Mouse (Mus musculus) retina, postnatal 1 day (tissue): ENCODE measurements at regions not wholly inside any gene's neighbourhood (a gene's known extent, or its start where the extent isn't known, plus 50 kb on each side); places are given as distances from the start of the nearest gene placed in this dataset.
"Not testable (repeated sequence)": the region's sequence is repeated elsewhere in the genome, so short reads cannot be mapped to it uniquely, and the experiment has no call there.

Experiments
- DNase-seq: peaks from one replicate; pipeline ENCODE4 v3.0.0-alpha.2; 2012

DNA sequence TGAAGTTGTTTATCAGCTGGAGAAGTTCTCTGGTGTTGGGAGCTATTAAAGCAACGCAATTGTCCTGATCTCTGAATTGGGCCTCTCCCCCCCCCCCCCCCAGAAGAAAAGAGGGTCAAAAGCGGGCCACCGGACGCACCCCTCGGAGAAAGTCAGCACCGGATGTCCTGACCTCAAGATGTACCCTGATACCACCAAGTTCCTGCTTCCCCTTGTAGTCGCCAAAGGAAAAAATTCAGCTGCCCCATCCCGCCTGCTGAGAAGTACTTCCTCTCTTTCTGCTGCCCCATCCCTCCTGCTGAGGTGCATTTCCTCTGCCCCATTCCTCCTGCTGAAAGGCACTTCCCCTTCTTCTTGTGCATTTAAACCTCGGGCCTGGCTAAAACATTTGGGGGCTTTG, 1191.1 kb upstream of the 1700008P02Rik start:
- DNase-seq: not testable (repeated sequence)

DNA sequence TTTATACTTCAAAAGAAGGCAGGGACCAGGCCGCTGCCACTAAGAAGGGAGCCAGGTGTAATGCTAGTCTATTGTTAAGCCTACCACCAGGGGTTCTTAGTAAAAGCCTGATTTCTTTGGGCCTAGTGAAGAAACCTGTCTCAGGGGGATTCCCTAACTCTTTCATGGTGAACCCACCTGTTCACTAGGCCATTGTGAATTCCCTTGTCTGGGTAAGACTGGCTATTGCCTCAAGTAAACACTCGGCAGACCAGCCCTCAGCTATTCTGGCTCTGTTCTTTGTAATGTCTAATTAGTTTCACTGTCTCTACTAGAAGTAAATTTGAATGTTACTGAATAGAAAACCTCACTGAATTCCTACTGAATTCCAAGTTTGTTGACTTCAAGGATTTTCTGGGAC, 1184.9 kb upstream of the 1700008P02Rik start:
- DNase-seq: not testable (repeated sequence)

DNA sequence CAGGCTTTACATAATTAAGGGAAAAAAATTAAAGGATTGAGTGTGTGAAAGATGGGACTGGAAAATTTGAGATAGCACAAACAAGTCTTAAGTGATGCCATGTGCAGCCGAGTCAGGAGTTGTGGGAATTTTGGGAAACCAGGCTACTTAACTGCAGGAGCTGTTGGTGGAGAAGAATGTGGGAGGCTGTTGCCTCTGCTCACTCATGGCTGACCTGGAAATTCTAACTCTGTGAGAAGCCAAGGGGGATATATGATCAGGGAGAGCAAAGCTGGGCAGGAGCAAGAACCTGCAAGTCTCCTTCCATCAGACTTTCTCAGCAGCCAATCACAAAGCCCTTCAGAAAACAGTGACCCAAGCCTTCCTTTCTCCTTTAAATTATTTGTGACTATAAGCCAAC, 1184.0 kb upstream of the 1700008P02Rik start:
- DNase-seq: no peak

DNA sequence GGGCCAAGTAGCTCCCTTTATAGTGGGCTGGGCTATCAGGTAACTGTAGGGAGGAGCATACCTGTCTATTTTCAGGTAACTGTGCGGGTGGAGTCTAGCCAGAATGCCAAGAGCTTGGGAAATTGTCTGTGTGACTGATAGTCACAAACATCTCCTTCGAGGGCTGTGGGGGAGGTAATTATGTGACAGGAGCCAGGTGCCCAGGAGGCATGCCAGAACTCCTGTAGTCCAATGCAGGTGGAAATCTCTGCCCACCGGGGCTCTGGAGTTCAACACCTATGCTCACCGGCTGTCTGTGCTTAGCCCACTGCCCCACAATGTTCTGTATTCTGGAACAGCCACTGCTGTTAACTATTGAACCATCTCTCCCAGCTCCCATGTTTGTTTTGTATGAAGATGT, 1179.2 kb upstream of the 1700008P02Rik start:
- DNase-seq: no peak

DNA sequence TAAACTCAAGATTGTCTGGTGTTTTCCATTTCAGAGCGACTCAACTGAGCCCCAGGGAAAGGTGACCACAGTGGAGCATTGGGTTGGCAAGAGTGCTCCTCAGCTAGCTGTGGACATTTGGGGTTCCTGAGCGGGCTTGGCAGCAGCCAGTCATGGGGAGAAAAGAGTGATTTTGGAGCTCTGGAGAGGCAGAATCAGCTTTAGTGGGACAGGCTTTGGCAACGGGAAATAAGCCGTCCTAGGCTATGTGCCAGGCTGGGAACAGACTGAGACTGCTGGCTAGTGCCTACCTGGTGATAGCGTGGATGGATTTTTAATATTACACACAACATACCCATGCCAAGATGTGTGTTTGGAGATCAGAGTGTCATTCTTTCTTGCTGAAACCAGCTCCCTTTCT, 1167.4 kb upstream of the 1700008P02Rik start:
- DNase-seq: no peak

DNA sequence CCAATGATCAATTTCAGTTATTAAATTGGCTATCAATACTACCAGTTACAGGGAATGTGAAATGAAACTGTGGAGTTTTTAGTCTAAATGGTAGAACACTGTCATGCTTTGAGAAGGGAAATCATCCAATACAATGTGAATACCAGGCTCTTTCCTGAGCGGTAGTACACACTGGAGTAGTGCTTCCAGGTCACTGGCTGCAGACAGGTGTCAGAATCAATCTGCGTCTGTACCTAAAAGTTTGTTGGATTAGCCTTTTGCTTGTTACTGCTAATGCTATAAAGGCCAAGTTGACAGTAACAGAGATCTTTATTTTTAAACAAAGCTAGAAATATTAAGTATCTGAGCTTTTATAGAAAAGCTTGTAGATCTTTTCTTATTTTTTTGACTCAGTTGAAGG, 1164.9 kb upstream of the 1700008P02Rik start:
- DNase-seq: peak; percentile 61

DNA sequence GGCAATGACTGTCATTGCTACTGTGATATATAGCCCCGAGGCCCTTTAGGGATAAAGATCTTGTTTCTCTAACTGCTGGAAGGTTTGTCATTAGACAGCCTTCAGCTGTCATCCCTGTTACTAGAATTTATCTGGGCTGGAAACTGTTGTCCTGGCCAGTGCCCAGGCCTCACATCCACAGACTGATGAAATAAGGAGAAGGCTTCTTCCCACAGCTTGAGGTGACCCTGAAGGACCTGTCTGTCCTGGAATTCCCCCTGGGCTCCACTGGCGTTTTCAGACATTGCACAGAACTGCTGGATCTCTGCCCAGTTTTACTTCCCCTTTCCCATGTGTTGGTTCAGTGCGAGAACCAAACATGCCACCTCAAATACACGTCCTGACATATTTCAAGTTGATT, 1135.2 kb upstream of the 1700008P02Rik start:
- no peak for DNase-seq

DNA sequence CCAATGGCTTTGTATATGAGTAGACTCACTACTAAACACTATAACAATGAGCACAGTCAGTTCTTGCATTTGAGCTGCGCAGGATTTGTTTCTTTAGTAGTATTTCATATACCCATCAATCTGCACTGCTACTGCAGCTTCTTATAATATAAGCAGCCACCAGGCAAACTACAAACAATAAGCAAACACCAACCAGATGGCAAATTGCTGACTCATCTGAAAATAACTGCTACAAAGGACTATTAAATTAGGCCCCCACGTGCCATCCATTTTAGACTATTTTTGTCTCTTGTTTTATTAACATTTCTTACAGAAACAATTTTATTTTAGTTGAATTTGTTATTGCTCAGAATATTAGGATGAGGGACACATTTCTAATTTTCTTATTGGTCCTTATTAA, 1093.5 kb upstream of the 1700008P02Rik start:
- no peak for DNase-seq

DNA sequence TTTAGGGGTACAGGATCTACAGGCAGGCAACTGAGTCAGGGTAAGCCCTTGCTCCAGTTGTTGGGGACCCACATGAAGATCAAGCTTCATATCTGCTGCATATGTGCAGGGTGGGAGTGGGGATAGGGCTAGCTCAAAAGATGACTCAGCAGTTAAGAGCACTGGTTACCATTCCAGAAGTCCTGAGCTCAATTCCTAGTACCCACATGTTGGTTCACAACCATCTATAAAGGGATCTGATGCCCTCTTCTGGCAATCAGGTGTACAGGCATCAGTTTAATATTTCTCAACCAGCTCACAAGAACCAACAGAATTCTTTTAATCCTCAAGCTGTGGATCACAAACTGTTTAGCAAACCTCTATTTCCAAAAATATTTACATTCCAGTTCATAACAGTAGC, 1092.9 kb upstream of the 1700008P02Rik start:
- DNase-seq: no peak

DNA sequence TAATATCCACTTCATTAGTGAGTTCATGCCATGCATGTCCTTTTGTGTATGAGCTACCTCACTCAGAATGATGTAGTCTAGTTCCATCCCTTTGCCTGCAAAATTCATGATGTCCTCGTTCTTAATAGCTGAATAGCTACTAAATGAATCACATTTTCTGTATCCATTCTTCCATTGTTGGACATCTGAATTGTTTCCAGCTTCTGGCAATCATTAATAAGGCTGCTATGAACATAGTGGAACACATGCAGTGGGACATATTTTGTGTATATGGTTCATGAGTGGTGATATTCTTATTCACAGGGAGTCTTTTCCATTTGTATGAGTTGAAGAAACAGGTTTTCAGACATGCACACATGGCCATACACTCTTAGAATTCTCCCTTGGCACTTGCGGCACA, 1092.2 kb upstream of the 1700008P02Rik start:
- DNase-seq: no peak

DNA sequence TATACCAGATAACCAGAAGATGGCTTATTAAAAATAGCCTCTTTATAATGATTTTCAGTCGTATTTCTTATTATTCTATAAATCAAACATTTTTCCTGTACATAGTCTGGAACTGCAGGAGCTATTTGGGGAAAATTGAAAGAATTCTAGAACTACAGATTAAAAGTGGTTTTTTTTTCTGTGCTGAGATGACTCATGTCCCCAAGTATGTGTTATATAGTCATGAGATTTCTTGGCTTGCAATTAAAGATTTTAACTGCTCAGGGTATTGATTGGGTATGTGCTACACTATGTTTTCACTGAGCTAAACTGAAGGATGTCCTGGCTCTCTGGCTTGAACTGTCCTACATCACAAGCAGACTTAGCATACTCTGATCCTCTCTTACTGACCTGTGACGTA, 1088.4 kb upstream of the 1700008P02Rik start:
- DNase-seq: no peak

DNA sequence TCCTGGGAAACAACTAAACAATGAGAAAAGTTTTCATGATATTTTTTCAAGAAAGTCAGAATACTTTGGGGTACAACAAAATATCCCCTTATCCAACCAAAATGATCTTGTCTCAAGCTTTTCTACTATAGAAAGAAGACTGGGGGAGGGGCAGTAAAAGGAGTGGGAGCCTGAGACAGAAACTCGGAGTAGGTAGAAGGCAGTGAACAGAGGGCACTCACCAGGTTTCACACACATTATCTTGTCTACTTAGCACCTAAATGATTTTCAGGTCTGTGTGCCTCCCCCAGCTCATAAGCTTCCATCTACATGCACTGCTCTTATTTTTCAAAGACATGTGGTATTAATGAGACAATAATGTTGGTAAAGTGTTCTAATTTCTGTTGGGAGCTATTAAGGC, 1063.3 kb upstream of the 1700008P02Rik start:
- no peak for DNase-seq

DNA sequence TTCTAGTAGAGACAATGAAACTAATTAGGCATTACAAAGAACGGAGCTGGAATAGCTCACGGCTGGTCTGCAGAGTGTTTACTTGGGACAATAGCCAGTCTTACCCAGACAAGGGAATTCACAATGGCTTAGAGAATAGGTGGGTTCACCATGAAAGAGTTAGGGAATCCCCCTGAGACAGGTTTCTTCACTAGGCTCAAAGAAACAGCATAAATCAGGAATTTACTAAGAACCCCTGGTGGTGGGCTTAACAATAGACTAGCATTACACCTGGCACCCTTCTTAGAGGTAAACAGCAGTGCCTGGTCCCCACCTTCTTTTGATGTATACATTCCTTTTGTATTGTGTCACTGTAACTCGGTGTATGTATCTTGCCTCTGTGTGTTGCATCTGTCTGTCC, 1062.6 kb upstream of the 1700008P02Rik start:
- DNase-seq: not testable (repeated sequence)

DNA sequence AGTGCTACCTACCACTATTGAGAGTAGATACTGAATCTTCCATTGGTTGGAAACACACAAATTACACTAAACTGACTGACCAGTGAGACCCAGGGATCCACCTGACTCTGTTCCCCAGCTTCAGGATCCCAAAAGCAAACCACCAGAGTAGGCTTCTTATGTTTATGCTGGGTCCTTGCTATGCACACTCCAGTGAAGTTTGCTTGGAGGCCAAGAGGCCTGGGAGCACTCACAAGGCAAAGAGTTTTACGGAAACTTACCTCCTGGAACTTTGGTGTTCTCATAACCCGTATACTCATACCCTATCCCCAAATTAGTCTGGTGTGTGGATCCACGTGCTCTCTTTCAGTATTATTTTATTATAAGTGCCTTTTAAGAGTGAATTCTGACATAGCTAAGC, 1062.1 kb upstream of the 1700008P02Rik start:
- DNase-seq: no peak

DNA sequence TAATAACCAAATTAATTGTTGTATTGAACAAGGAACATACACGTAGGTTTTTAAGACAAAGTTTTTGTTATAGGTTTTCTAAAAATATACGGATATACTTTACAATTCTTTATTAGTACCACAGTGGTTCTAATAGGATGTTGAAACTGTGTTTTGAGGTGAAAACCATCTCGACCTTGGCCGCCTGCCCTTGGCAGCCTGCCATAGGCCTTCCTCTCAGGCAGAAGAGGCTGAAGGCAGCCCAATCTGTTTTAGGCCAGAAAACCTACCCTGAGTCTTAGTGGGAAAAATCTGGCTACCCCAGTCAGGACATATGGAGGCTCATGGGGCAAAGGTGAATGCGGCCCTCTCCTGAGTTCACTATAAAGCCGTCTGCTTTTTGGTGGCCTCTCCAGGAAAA, 1049.7 kb upstream of the 1700008P02Rik start:
- no peak for DNase-seq

DNA sequence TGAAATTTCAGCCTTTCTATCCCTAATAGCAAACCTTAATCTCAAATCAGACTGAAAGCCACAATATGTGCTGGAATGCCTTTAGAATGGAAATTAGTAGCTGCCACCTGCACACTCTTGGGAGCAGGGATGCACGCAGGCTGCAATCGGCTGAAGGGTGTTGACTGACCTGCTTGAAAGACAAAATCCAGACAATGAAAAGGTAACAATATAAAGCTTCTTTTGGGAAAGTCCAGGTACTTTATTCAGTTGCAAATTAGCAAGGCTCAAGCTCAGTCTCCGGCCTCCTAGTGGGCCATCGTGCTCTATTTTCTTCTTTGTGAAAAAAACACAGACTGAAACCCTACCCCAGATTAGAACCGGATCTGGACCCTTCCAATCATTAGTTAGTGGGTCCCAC, 1047.6 kb upstream of the 1700008P02Rik start:
- DNase-seq: not testable (repeated sequence)

DNA sequence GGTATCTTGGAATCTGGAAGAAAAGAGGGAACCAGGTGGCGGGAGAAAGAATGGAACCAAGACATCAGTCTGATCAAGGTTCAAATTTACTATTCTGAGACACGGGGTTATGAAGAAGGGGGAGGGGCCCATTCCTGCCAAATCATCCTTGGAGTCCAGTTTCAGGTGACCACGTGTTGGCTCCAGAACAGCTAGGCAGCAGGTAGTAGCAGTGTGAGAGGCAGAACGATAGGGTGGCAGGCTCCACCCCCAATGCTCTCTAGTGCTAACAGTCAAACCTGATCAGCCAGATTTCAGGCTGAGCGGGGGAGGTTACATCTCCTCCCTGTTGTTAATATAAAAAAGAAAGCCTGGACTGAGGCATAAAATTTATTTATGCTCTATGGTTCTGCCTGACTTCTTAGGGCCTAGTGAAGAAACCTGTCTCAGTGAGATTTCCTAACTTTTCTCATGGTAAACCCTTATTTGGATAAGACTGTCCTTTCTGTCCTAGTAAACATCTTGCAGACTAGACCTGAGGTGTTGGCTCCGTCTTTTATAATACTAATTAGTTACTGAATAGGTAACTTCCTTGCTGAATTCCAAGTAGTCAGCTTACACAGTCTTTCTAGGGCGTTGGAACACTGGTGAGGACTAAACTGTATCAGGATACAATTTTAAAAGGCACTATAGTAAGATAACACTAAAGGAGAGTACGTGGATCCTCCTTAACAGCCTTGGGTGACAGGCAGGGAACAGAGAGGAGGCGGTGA, 1046.3 kb upstream of the 1700008P02Rik start:
- DNase-seq: not testable (repeated sequence)
